Mouse (Mus musculus): ENCODE measurements around the gene Mansc1. TPM values are rescaled to one million over a fixed set of nuclear protein-coding genes. Genes with fewer than 3 reads are reported as not detected.

Mansc1 gene
- total RNA-seq, 1 experiment from 2014 or later: not detected

- ATAC-seq (ENCODE audit: extremely low read depth, insufficient number of reproducible peaks, low FRiP score, poor library complexity, severe bottlenecking): no peak
Observed at GRCm38 (mm10) chr6:134565606-134566247, 66.6 kb downstream of the Mansc1 start.

- no peak for ATAC-seq (ENCODE audit: extremely low read depth, insufficient number of reproducible peaks, low FRiP score, poor library complexity, severe bottlenecking)
Observed at GRCm38 (mm10) chr6:134564539-134564938, 67.7 kb downstream of the Mansc1 start.

GRCm38 (mm10) chr6:134559635-134560034 lies 72.7 kb downstream of the Mansc1 start:
- ATAC-seq (ENCODE audit: extremely low read depth, insufficient number of reproducible peaks, low FRiP score, poor library complexity, severe bottlenecking): no peak

Other genes with a start within 250 kb of the Mansc1 start
- gene Bcl2l14, start 236.2 kb downstream of the Mansc1 start, total RNA-seq (2017): 0.47 TPM in 1 of 2 replicates, not detected in the other
- 36.7 and 37.5 TPM in 2 replicates for gene Lrp6, start 65.5 kb downstream of the Mansc1 start, total RNA-seq (2017)
- 7.4 and 8.8 TPM in 2 replicates for gene Borcs5, start 7.0 kb upstream of the Mansc1 start, total RNA-seq (2017)
- gene Dusp16, start 160.1 kb upstream of the Mansc1 start, total RNA-seq (2017): 19.6 and 20.3 TPM in 2 replicates
- gene Crebl2, start 197.7 kb upstream of the Mansc1 start, total RNA-seq (2017): 47.6 and 53.7 TPM in 2 replicates

All from neutrophil, adult 5-6 weeks (primary cell).